Mouse (Mus musculus) megakaryocyte, adult 5-6 weeks (primary cell): ENCODE data around the gene Odf3l1. TPM values are rescaled to one million over a fixed set of nuclear protein-coding genes. Genes with fewer than 3 reads are reported as not detected.

ENCODE experiments used
- ATAC-seq: 2 replicates; pipeline ENCODE4 v1.8.0; 2016; ENCODE audit warnings: mild to moderate bottlenecking, inconsistent platforms; ENCODE audit not compliant: poor library complexity, severe bottlenecking
- total RNA-seq, 2 experiments: library from RNA; stranded (forward) in 1 of 2; stranded (reverse) in 1 of 2; fragments of 153-499, 151-499 nt in 1 of 2; fragments of 221-1000, 200-1000 nt in 1 of 2; gene quantifications; 2 replicates each; pipeline versions ENCODE4 v1.2.3 to v1.2.4; 2015 to 2017

Odf3l1 gene
- total RNA-seq, 2 experiments from 2014 or later = not detected

DNA sequence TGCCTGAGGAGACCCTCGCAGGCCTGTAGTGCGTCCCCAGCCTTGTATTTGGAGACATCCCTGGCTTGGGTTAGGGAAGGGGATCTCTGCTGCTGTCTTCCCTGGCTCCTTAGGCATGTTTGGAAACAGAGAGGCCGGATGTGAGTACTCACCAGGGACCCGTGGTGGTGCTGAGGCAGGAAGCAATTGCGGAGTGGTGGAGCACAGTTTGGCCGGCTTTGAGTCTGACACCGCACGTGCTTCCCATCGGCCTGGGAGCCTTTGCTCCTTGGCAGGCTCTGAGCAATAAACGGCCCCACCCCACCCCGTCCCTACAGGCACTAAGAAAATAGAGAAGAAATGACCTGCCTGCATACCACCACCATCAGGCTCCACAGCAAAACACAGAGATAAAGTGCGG lies 18.3 kb upstream of the Odf3l1 start:
- ATAC-seq = no peak

DNA sequence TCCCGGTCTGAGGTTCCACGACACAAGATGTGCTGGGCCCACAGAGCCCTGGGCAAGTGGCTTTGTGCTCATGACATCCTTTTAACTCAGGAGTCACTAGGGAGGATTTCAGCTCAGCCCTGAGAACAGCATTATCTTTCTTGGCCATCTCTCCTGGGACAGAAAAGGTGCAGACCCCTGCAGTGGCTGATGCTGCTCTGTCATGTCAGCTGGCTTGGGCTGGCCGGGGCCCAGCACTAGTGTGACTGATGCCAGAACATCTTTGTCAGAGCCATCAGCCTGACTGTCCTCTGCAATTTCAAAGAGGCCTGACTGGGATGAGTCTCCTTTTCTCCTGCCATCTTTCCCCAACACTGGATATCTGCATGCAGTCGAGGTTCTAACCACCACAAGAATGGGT lies 17.8 kb upstream of the Odf3l1 start:
- ATAC-seq = no peak

GRCm38 (mm10) chr9:56881539-56882082 lies 17.1 kb upstream of the Odf3l1 start:
- no peak for ATAC-seq

DNA sequence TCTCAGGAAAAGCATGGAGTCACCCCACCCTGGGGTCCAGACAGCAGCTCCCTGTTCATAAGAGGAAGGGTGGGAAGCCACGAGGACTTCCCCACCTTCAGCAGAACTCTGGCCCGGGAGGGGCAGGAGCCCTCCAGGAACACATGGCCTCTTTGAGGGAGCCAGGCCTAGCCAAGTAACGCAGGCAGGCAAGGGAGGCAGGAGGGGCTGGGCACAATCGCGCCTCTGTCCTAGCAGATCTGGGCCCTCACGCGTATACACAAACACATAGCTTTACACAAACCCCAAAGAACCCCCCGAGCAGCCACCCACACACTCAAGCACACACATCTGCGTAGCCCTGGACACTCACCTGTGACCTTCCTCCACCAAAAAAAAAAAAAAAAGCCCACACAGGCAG lies 16.3 kb upstream of the Odf3l1 start:
- no peak for ATAC-seq

DNA sequence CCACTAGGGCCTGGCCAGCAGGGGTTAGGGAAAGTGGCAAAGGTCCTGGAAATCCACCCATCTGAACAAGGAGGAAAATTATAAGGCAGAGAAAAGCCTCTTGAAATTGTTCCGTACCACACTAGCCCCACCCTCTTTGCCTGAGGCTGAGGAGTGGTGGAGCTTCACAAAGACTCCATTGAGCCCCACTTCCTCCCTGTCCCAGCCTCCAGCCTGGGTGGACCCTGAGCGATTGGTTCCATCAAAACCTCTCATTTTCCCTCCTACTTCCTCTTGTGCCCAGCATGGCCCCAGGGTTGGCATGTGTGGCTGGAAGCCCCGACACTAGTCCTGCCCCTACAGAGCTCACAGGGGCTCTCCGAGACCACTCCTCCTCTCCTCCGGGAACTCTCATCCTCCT lies 12.8 kb upstream of the Odf3l1 start:
- ATAC-seq = no peak

GRCm38 (mm10) chr9:56876784-56877183 lies 12.3 kb upstream of the Odf3l1 start:
- no peak for ATAC-seq

DNA sequence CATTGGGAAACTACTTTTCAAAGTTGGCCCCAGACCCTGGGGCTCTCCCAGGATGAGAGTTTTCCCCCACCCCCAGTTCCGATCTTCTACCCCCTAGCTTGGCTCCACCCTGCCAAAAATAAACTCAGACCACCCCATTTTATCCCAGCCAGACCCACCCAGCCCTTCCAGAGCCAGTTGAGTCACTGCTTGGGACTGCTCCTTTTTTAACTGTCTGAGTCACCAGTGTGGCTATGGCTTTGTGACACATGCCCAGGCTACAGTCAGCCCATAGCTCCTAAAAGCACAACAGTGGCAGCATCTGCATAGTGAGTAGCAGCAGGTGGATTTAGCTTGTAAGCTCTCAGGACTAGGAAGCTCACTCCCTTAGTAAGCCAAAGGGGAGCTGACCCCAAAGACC lies 8.6 kb upstream of the Odf3l1 start:
- no peak for ATAC-seq

GRCm38 (mm10) chr9:56872105-56872903 lies 7.8 kb upstream of the Odf3l1 start:
- ATAC-seq = no peak

DNA sequence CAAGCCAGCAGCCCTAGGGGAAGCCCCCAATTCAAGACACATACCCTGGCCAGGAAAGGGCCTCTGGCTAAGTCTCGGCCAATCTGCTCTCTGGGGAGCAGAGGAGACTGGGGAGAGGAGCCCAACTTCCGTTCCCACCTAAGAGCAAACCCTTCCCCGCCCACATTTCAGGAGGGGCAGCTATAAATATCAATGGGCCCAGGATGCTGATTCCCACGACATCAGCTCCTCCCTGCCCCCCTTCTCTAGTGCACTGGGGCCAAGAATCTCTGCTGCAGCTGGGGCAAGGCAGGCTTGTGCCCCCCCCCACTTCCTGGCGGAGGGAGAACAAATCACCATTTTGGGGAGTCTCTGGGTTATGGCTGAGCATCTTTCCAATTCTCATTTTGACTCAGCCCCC lies 6.7 kb upstream of the Odf3l1 start:
- no peak for ATAC-seq

DNA sequence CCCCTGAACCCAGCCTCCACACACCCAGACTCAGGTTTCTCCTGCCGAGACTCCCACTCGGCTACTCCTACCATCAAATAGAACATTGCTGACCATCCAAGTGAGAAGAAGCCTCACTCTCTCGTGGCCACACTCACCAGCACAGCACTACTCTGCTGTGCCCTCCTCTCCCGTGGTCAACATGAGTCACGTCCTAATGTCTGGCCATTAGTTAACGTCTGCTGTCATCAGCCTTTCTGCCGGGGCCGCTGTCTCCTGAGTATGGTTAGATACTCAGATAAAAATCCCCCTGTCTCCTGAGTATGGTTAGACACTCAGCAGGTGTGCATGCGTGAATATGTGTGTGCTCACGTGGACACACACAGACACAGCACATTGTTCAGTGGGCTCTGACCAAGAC lies 6.3 kb upstream of the Odf3l1 start:
- no peak for ATAC-seq

DNA sequence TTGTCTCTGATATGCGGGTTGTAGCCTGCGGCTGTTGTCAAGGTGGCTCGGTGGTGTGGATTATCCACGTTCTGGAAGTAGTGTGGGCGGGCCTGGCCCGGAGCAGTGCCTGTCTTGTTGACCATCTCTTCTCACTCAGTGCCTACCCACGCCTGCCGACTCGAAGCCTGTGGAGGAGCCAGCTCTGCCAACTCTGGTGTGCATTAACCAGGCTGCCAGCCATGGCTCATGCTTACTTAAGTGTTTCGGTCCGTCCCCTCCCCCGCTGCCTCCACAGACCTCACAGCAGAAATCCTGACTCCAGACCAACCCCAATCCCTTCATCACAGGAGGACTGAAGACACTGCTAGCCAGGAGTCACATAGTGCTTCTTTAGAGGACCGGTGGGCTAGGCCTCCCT lies 5.1 kb upstream of the Odf3l1 start:
- ATAC-seq = no peak

DNA sequence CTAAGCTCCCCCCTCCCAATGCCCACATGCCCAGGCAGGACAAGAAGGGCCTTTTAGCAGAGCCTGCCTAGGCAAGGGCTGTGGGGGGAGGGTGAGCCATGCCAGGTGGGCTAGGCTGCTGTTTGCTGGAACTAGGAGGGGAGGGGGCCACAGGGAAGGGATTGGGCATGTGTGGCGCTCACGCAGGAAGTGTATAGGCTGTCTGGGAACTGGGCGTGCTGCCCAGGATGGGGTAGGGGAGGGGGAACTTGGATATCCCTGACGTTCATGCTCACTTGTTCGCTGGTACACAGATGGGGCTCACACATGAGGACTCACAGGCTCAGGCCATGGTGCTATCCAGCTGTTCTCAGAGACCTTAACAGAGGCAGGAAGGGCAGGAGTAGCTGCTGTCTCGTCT lies 3.8 kb upstream of the Odf3l1 start:
- no peak for ATAC-seq

DNA sequence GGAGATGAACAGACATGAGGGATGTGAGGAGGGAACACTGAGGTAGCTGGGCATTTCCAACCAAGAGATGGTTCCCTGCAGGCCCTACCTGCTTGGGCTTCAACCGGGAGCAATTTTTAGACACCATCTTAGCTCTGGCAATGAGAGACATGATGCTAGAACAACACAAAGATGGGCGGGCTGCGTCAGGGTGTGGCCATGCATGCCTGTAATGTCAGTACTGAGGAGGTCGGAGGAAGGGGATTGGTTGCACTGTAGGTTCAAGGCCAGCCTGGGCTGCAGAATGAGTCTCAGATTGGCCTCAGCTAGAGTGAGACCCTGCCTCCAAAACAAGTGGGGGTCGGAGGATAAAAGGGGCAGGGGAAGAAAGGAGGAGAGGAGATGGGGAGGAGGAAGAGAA lies 2.0 kb upstream of the Odf3l1 start:
- ATAC-seq = no peak

DNA sequence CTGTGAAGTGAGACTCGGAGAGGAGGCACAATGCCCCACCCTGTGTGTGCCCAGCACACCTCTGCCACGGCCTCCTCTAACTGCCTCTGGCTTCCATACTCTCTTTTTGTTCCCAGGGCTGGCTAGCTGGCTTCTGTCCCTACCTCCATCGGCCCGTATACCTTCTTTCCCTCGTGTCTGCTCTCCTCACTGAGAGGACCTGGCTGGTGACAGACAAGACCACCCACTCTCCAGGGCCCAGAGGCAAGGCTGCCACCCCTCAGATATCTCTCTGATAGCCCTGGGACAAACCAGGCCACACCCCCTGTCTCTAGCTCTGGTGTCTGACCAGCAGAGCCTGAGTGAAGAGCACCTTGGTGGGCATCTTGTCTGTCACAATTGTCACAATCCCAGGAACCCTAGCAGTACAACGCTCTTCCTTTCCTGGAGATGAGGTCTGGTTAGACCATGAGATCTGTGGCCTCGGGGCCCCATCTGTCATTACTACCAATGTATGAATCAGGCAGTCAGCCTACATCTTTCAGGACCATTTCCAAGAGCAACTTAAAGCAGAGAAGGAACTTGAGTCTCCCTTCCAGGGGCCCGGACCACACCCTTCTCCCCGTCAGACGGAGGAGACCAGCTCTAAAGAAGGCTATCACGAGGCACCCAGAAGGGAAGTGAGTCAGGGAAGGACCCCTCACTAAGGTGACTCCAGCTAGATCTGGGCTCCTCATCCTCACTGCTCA lies 1.4 kb upstream of the Odf3l1 start:
- no peak for ATAC-seq

DNA sequence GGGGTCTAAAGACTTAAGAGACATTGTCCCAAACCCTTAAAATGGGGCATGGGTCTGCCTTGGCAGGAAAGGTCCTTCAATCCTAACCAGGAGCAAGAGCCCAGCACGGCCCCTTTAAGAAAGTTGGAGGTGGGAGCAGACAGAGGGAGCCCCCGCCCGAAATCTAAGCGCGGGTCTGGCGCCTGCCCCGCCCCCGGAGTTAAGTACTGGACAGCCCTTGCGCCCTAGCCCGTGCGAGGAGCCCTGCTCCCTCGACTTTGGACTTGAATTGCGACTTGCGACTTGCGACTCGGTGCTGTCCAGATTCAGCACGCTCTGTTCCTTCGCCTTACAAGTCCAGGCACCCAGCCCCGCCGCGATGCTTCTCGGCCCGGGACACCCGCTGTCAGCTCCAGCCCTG lies 353 bp upstream of the Odf3l1 start, which contains the start of gene Cspg4:
Cspg4 (plus strand) TSS at position 202 of the 400 bp plus-strand sequence.
- no peak for ATAC-seq

DNA sequence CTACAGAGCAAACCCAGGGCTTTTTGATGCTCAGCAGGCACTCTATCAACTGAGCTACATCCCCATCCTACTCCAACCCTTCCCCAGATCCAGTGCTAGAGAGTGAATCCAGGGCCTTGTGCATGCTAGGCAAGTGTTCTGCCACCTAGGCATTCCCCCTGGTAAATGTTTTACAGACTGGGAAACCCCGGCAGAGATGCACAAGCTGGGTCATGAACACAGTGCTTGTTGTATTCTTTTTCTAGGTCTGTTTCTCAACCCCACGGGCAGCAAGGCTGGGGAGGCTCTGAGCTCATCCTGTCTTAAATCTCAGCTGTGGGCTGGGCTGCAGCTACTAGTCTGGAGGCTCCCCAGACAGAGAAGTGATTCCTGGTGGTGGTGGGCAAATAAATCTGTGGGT lies 1.6 kb downstream of the Odf3l1 start:
- no peak for ATAC-seq

DNA sequence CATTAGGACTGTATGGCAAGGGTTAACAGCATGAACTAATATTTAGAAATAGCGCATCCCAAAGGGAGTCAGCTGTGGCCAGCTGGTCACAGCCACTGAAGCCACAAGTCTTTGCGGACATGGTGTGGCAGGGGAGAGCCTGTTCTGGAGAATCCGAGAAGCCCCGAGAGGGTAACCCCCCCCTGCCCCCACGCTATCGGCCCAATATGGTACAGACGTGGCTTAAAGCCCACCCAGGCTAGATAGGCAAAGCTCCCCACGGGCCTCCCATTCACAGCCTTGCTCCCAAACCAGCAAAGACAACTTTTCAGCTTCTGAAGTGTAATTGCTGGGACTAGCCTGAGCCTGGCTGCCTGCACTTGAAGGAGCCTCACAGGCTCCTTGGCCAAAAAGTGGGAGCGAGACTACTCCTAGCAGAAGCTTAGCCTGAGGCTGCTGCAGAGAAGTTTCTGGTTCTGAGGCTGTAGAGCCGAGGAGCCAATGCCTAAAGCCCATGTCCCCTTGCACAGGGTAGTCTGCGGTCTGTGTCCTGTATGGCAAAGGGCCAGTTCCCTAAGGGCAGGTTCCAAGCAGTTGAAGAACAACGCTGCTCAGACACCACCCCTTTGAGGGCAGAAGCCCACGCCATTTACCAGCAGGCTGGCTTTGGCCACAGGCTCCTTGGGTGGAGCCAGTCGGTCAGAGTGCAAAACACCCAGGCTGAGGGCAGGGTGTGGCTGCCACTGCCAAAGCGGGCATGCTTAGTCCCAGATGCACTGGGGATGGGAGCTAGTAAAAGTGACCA lies 3.8 kb downstream of the Odf3l1 start:
- ATAC-seq = no peak

GRCm38 (mm10) chr9:56860035-56860434 lies 4.4 kb downstream of the Odf3l1 start:
- no peak for ATAC-seq

DNA sequence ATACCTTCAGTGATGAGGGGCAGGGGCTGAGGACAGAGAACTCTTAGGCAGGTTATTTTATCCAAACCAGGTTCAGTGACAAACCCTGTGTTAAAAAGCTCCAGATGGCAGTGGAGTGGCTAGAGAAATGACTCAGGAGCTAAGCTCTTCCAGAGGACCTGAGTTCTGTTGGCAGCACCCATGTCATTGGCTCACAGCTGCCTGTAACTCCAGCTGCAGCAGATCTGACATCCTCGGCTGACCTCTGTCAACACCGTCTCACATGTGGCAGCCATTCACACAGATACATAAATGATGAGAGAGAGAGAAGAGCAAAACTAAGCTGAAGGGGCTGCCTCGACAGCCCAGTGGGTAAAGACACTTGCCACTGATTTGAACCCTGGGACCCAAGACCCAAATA lies 7.0 kb downstream of the Odf3l1 start:
- no peak for ATAC-seq

- no peak for ATAC-seq
Measured at GRCm38 (mm10) chr9:56851778-56852177, 12.7 kb downstream of the Odf3l1 start.

GRCm38 (mm10) chr9:56850905-56851252 lies 13.6 kb downstream of the Odf3l1 start:
- ATAC-seq = no peak
